8 mouse cellular contexts compared by ENCODE assay signal in the genomic region with DNA sequence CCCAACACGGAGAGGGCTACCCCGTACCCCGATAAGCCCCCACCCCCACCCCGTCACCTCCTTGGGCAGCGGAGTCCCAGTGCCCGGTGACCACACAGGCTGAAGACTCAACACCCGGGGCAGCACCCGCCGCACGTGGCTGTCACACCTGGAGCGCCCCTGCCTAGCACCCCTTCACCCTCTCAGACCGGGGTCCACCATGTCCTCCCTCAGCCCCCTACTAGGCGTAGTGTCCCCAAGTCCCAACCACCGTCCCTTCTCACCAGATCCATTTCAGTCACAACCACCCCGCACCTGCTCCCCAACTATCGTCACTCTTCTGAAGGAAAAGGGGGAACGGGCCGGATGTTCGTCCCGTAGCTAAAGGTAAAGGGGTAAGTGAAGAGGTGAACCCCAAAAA. TPM values are rescaled to one million over a fixed set of nuclear protein-coding genes. Genes with fewer than 3 reads are reported as not detected.
DNase-seq lines count a peak whose midpoint lies in the region; ATAC-seq and TF ChIP-seq lines count a peak whose summit lies in the region.

No protein-coding gene starts in this region.

- TF ChIP-seq EP300 in CH12.LX (IDR thresholded peaks at IDR 0.05; ENCODE audit: low read length) = no peak

- H3K27me3 ChIP-seq in heart, embryonic 11.5 days (ENCODE audit: control insufficient read depth, insufficient read depth, low read length) = no peaks in the 10 kb centered on the region
- no peaks in the 10 kb centered on the region for H3K27me3 ChIP-seq in CH12.LX (replicated peaks)
- no peaks in the 10 kb centered on the region for H3K27me3 ChIP-seq in embryonic facial prominence, embryonic 12.5 days

- TF ChIP-seq RAD21 in CH12.LX (IDR thresholded peaks at IDR 0.05; ENCODE audit: low read depth, low read length) = no peak

- no peak for DNase-seq in heart, adult 11 months
- DNase-seq in CH12.LX (ENCODE audit: extremely low read depth) = no peak
- DNase-seq in testis, postnatal 14 days (ENCODE audit: low spot score) = peak; percentile 33
- DNase-seq in embryo, embryonic 11 days = no peak

- WGBS in heart, embryonic 11.5 days (ENCODE audit: insufficient replicate concordance) = 16% methylated on average over 19 of the region's 20 CpGs
- WGBS in embryonic facial prominence, embryonic 12.5 days = 28% methylated on average over 20 of the region's 20 CpGs
- 25% methylated on average over 14 of the region's 20 CpGs for WGBS in macrophage (ENCODE audit: missing documents)

- peak overlapping the region; percentile 72 for H3K9ac ChIP-seq in heart, embryonic 11.5 days (ENCODE audit: low read depth, low read length)
- H3K9ac ChIP-seq in CH12.LX (ENCODE audit: insufficient read depth, low read depth) = peak overlapping the region; percentile 78
- peak overlapping the region; percentile 54 for H3K9ac ChIP-seq in embryonic facial prominence, embryonic 12.5 days

- H3K4me3 ChIP-seq in heart, embryonic 11.5 days (ENCODE audit: low read depth, low read length) = peak overlapping the region; percentile 51
- peak overlapping the region; percentile 69 to 96 (median 76) for H3K4me3 ChIP-seq in CH12.LX (replicated peaks in 1 of 3; ENCODE audit: low read depth in 2 of 3, low read length in 2 of 3, poor library complexity in 1 of 3)
- H3K4me3 ChIP-seq in embryonic facial prominence, embryonic 12.5 days = peak overlapping the region; percentile 54
- H3K4me3 ChIP-seq in macrophage (ENCODE audit: inconsistent target) = peak overlapping the region; percentile 64

- no peak for TF ChIP-seq POLR2A in CH12.LX (IDR thresholded peaks at IDR 0.05; ENCODE audit: low read depth, low read length)

- H3K4me1 ChIP-seq in heart, embryonic 11.5 days (ENCODE audit: control insufficient read depth, insufficient read depth, low read length) = no peaks in the 10 kb centered on the region; the same call in 1 of the 2 replicates
- H3K4me1 ChIP-seq in CH12.LX (ENCODE audit: control insufficient read depth in 1 of 2, insufficient read depth in 2 of 2) = no peaks in the 10 kb centered on the region; a peak in 1 of 4 replicates
- H3K4me1 ChIP-seq in embryonic facial prominence, embryonic 12.5 days = no peaks in the 10 kb centered on the region

- no peak overlapping the region for H3K27ac ChIP-seq in heart, embryonic 11.5 days (ENCODE audit: low read depth, low read length)
- H3K27ac ChIP-seq in CH12.LX (ENCODE audit: insufficient read depth, low read depth) (peak overlapping the region; percentile 57; the same call in 1 of the 2 replicates), macrophage (peak overlapping the region; percentile 34; the same call in 1 of the 2 replicates)
- no peak overlapping the region for H3K27ac ChIP-seq in embryonic facial prominence, embryonic 12.5 days

- H3K4me2 ChIP-seq in heart, embryonic 11.5 days = peak overlapping the region; percentile 83
- 0 out of 2 replicates have a peak overlapping the region, but pooled peaks have one; percentile 96 for H3K4me2 ChIP-seq in CH12.LX (ENCODE audit: insufficient read depth, low read depth, poor library complexity, severe bottlenecking)
- H3K4me2 ChIP-seq in embryonic facial prominence, embryonic 12.5 days (replicated peaks) = peak overlapping the region; percentile 83

- dilution Hi-C loops in CH12.LX (cut with MboI; ENCODE audit: extremely low pct_ligation_motif_present, extremely low pct_unique_long_range_greater_than_20kb, low sequenced_read_pairs) = no loop called here

- H3K79me2 ChIP-seq in CH12.LX (replicated peaks; ENCODE audit: control insufficient read depth, extremely low read depth, insufficient read depth, poor library complexity, severe bottlenecking) = peaks cover 23% of the 10 kb centered on the region
- peaks cover 21% of the 10 kb centered on the region; the same call in 1 of the 2 replicates for H3K79me2 ChIP-seq in macrophage (ENCODE audit: inconsistent target)

- in situ Hi-C loops in CH12.LX (cut with MboI; ENCODE audit: low pct_ligation_motif_present, low pct_unique_long_range_greater_than_20kb, low sequenced_read_pairs) = loop anchor here (25.0 kb wide), 1 partner anchor 91 kb away; no protein-coding TSS in a partner anchor

- no peak for TF ChIP-seq CTCF in CH12.LX (conservative IDR thresholded peaks at IDR 0.05 in 1 of 2, IDR thresholded peaks at IDR 0.05 in 1 of 2; ENCODE audit: low read depth in 2 of 2, low read length in 2 of 2)

- H3K36me3 ChIP-seq in heart, embryonic 11.5 days (ENCODE audit: control insufficient read depth, insufficient read depth, low read length) = no peaks in the 10 kb centered on the region
- H3K36me3 ChIP-seq in CH12.LX (replicated peaks in 1 of 2; ENCODE audit: control insufficient read depth in 1 of 2, insufficient read depth in 1 of 2, low read length in 1 of 2) (peaks cover 0 to 6% of the 10 kb centered on the region in 2 experiments), macrophage (ENCODE audit: inconsistent target) (no peaks in the 10 kb centered on the region)
- no peaks in the 10 kb centered on the region for H3K36me3 ChIP-seq in embryonic facial prominence, embryonic 12.5 days

- ATAC-seq in heart, embryonic 11.5 days (replicated peaks; ENCODE audit: insufficient number of reproducible peaks, low FRiP score, low TSS enrichment) = no peak; the same call in 1 of the 2 replicates
- ATAC-seq in embryonic facial prominence, embryonic 12.5 days (ENCODE audit: insufficient number of reproducible peaks, insufficient read depth, low FRiP score, low TSS enrichment) = peak; percentile 31
- ATAC-seq in inflammation-experienced regulatory T-cells, adult 6 months = peak; percentile 26

- no peaks in the 10 kb centered on the region for H3K9me3 ChIP-seq in heart, embryonic 11.5 days (replicated peaks; ENCODE audit: control insufficient read depth, low read length)
- no peaks in the 10 kb centered on the region for H3K9me3 ChIP-seq in CH12.LX (replicated peaks; ENCODE audit: low read length)
- H3K9me3 ChIP-seq in embryonic facial prominence, embryonic 12.5 days = no peaks in the 10 kb centered on the region

TF ChIP-seq in CH12.LX, 34 proteins besides CTCF, POLR2A, EP300 and RAD21:
- TF ChIP-seq CHD2 (IDR thresholded peaks at IDR 0.05; ENCODE audit: low read length) (no peak), ZKSCAN1 (IDR thresholded peaks at IDR 0.05; ENCODE audit: borderline replicate concordance, low read depth, low read length) (no peak), PAX5 (IDR thresholded peaks at IDR 0.05; ENCODE audit: low read length) (no peak)
TF ChIP-seq in CH12.LX: peak in this region for 0.

RNA-seq across cellular contexts. Expression of gene Txlng, which starts 0.5 kb away (rescaled TPM):
- polyA plus RNA-seq in heart, embryonic 11.5 days (2014; fragmentation: Nextera tagmentation; extraction: Ambion mirVana) = 11.8 and 12.7 TPM in 2 replicates
- total RNA-seq in CH12.LX (2012; rRNA removed) = 12.7 and 13.7 TPM in 2 replicates
- total RNA-seq in CH12.LX (2014; rRNA removed) = 29.2 and 33.2 TPM in 2 replicates
- 20.7 and 22.1 TPM in 2 replicates for polyA plus RNA-seq in CH12.LX (2012; ENCODE audit: insufficient read length, low read depth)
- 17.1 TPM in 2 replicates for polyA plus RNA-seq in embryonic facial prominence, embryonic 12.5 days (2016; fragmentation: Nextera tagmentation; extraction: Ambion mirVana)
- polyA plus RNA-seq in inflammation-experienced regulatory T-cells, adult 6 months (2017; shearing (Covaris generic)) = 10 to 100 TPM; 23.1 to 27.5 (median 23.6) TPM
- 10 to 100 TPM; 22.6 to 52.6 (median 32.9) TPM for total RNA-seq in macrophage (2018; cell fraction: chromatin; rRNA removed)
- total RNA-seq in macrophage (2018; cell fraction: cytosol; rRNA removed) = 1 to 10 TPM; 2.6 to 6.9 (median 5.5) TPM
- total RNA-seq in macrophage (2018; cell fraction: nucleus; rRNA removed) = 10 to 100 TPM; 11.1 to 36.2 (median 20.2) TPM
- 4.8 to 6.2 TPM (median 5.8 TPM) in 3 replicates for polyA plus RNA-seq in macrophage (2018)

RNA-seq across cellular contexts. Expression of gene Syap1, which starts 59.5 kb away (rescaled TPM):
- 30.9 and 33.0 TPM in 2 replicates for polyA plus RNA-seq in heart, embryonic 11.5 days (2014; fragmentation: Nextera tagmentation; extraction: Ambion mirVana)
- total RNA-seq in CH12.LX (2012; rRNA removed) (5.9 and 6.2 TPM in 2 replicates), CH12.LX (2014; rRNA removed) (14.7 and 18.1 TPM in 2 replicates)
- polyA plus RNA-seq in CH12.LX (2012; ENCODE audit: insufficient read length, low read depth) (12.3 and 13.4 TPM in 2 replicates), macrophage (2018) (59.8 to 63.5 TPM (median 60.5 TPM) in 3 replicates)
- polyA plus RNA-seq in embryonic facial prominence, embryonic 12.5 days (2016; fragmentation: Nextera tagmentation; extraction: Ambion mirVana) = 47.0 and 49.4 TPM in 2 replicates
- 10 to 100 TPM; 13.4 to 14.6 (median 14.4) TPM for polyA plus RNA-seq in inflammation-experienced regulatory T-cells, adult 6 months (2017; shearing (Covaris generic))
- 100 to 1,000 TPM in 2 of 26 experiments, 10 to 100 TPM in 24; 38.1 to 110 (median 56.0) TPM for total RNA-seq in macrophage (2018; cell fraction: chromatin; rRNA removed)
- 10 to 100 TPM; 41.9 to 62.3 (median 52.6) TPM for total RNA-seq in macrophage (2018; cell fraction: cytosol; rRNA removed)
- 10 to 100 TPM; 40.8 to 86.8 (median 53.0) TPM for total RNA-seq in macrophage (2018; cell fraction: nucleus; rRNA removed)

Comparison
In these comparisons a context has a peak if more than half of its experiments do, and no peak if none do; other contexts are left out.
1. H3K27ac ChIP-seq: peak in CH12.LX (single experiment) and macrophage (single experiment); none in heart, embryonic 11.5 days (single experiment) and embryonic facial prominence, embryonic 12.5 days (single experiment).
2. Peak in every context shown above with its lines, with median percentiles within 50 percentile points of each other: H3K4me2 ChIP-seq, H3K4me3 ChIP-seq and H3K9ac ChIP-seq.